Mouse (Mus musculus) adrenal gland (tissue): ENCODE data around the gene Stat5a.

Experiments
- intact Hi-C: fragments of 180-260 bp; cut with DNase I; formaldehyde crosslinking; loops from one replicate; pipeline ENCODE4 v1.15.1; 2025

Stat5a gene

GRCm38 (mm10) chr11:100860198-100861048 lies 1.3 kb downstream of the Stat5a start:
- intact Hi-C loops = no loop called here

DNA sequence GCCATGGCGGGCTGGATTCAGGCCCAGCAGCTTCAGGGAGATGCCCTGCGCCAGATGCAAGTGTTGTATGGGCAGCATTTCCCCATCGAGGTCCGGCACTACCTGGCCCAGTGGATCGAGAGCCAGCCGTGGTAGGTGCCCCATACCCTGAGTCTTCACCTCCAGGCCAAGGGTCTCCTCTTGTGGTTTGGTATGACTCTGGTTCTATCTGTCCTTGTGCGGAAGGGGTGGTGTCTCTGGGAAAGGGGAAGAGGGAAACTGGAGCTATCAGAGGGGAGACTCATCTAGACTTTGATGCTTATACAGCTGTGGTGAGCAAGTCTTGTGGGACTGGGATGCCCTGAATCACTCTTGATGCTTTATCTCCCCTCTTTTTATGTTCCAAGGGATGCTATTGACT lies 2.2 kb downstream of the Stat5a start:
- intact Hi-C loops = no loop called here

DNA sequence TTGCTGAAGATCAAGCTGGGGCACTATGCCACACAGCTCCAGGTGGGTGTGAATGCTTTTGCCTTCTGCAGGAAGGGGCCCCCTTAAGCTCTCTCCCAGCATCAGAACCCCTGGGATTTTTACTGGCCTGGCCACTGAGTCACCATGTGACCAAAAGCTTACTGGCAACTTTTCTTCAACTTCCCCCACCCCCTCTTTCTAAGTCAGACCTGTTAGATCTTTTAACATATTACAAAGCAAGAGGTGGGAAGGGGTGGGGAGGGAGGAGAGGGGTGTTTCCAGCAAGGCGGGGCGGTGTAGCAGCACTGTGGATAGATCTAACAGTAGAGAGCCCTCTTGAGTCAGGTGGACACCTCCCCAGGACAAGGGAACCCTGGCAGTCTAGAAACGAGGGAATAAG lies 2.7 kb downstream of the Stat5a start:
- intact Hi-C loops = no loop called here

DNA sequence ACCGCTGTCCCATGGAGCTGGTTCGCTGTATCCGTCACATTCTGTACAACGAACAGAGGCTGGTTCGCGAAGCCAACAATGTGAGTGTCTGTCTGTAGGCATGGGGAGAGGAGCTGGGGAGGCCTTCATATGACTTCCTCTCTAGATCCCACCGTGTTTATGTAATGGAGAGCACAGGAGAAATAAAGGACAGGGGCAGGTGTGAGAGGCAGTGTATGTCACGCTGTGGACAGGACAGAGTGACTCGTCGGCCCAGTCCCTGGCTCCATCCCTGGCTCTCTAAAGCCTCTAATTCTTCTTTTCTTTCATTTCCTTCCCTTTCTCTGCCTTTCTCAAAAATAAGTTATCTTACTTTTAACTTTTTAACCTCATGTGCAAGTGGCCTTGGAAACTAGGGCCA lies 4.0 kb downstream of the Stat5a start:
- intact Hi-C loops = no loop called here

GRCm38 (mm10) chr11:100865618-100866017 lies 6.5 kb downstream of the Stat5a start:
- intact Hi-C loops = no loop called here

- intact Hi-C loops = no loop called here
Measured at GRCm38 (mm10) chr11:100870256-100870967, 11.3 kb downstream of the Stat5a start.

DNA sequence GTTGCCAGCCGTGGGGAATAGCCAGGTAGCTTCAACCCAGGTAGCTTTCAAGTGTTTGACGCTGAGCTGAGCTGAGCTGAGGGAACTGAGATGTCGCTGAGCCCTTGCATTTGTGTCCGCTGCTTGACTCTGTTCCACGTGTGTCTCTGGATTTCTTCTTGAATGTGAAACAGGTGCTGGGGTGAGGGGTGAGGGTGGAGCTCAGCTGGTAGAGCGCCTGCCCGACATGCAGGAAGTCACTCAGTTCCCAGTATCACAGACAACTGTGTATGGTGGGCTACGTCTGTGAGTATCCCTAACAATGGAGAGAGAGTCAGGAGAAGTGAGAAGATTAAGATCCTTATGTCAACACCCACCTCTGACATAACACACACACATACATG lies 11.8 kb downstream of the Stat5a start:
- intact Hi-C loops = no loop called here

- intact Hi-C loops = no loop called here
Measured at GRCm38 (mm10) chr11:100875761-100876160, 16.6 kb downstream of the Stat5a start.

GRCm38 (mm10) chr11:100879321-100880078 lies 20.3 kb downstream of the Stat5a start:
- intact Hi-C loops = no loop called here

DNA sequence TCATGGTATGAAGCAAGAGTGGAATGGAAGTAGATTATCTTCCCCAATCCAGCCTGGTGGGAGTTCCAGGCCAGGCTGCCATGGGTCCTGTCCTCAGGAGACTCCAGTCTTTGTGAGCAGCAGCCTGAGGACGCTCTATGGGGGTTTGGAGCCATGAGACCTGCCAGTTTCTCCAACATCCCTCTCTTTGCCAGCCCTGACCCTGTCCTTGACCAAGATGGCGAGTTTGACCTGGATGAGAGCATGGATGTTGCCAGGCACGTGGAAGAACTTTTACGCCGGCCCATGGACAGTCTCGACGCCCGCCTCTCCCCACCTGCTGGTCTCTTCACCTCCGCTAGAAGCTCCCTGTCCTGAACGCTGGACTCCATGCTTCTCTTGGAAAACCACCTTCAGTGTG lies 24.5 kb downstream of the Stat5a start:
- intact Hi-C loops = no loop called here

- intact Hi-C loops = no loop called here
Measured at GRCm38 (mm10) chr11:100885472-100885871, 26.3 kb downstream of the Stat5a start.

DNA sequence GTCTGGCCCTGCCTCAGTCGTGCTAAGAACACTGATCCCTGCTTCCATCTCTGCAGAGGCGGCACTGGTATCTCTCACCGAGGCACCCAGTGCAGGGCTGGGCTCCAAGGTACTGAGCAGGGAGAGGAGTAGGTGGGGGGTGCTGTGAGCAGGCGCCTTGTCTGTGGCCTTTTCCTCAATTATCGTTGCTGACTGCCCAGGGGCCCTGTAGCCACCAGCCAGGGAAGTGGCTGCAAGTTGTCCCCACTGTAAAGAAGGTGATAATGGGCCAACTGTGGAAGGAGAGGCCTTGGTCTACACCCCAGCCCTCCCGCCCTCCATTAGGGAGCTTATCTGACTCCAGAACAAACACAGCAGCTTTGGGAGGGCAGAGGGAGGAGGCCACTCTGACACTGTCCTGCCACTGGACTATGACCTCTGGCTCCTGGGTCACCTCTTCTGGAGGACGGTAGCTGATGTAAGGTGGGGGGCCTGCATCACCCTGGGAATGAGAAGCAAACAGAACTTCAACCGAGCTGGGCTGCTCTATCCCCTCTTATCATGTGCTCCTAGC lies 27.1 kb downstream of the Stat5a start:
- intact Hi-C loops = no loop called here

DNA sequence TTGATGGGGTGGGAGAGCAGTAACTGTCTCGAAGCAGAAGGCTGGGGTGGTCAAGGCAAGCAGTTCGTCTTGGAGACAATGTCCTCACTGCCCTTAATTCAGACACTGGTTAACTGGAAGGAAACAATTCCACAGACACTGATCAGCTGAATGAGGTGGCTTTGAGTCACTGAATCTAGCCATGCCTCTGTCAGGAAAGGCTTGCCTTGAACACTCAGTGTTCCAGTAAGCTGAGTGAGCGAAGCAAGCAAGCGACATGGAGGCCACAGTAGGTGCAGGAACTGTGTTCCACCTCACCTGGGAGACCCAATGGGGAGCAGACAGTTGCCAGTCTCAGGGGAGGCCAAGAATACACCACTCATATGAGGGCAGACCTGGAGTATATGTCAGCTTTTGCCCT lies 28.1 kb downstream of the Stat5a start:
- intact Hi-C loops = no loop called here

DNA sequence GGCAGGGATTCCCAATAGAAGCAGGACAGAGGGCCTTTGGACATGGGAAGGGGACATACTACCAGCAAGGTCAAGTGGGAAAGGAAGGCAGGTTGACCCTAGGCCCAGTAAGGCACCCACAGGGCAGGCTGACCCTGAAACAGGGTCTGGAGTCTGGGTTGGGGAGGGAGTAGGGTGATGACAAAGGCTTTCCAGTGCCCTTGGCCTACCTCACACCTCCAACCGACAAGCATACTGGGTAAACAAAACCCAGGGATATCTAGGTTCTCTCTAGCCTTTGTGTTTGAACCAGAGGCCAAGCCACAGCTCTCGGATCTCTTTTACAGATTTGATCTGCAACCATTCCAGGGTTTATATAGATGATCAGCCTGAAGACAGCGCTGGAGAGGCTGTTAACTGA lies 28.6 kb downstream of the Stat5a start:
- intact Hi-C loops = no loop called here

- intact Hi-C loops = no loop called here
Measured at GRCm38 (mm10) chr11:100888348-100888820, 29.2 kb downstream of the Stat5a start.

- intact Hi-C loops = no loop called here
Measured at GRCm38 (mm10) chr11:100890481-100890880, 31.3 kb downstream of the Stat5a start.

DNA sequence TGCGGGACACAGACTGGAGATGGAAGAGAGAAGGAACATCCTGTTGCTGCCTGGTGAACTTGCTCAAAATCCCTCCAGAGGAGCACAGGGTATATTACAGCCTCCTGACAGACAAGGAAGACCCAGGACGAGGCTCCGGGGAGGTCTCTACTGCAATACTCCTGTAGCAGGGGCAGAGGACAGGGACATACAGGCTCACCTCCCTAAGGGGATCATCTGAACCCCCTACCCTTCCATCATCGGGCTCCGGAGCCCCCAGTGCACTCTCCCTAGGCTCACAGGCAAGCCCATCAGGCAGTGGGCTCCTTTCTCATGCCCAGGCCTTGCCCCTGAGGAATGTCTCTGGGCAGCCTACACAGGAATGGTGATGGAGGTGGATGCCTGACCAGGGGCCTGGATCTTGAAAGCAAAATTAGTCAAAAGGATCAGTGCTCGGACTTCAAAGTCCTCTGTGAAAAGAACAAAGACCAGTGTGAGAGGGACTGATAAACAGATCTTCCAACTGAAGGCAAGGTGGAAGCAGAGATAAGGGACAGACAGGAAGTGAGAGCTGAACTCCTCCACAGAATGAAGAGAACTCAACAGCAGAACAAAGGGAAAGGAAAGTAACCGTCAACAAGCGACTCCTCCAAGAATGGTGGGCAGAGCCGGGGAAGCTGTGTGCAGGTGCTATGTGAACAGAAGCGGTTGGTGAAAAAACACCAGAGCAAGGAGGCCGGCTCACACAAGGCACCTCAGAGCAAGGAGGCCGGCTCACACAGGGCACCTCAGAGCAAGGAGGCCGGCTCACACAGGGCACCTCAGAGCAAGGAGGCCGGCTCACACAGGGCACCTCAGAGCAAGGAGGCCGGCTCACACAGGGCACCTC lies 32.3 kb downstream of the Stat5a start:
- intact Hi-C loops = loop anchor here (2.0 kb wide), 2 partner anchors 65 to 175 kb away; no protein-coding TSS in a partner anchor

DNA sequence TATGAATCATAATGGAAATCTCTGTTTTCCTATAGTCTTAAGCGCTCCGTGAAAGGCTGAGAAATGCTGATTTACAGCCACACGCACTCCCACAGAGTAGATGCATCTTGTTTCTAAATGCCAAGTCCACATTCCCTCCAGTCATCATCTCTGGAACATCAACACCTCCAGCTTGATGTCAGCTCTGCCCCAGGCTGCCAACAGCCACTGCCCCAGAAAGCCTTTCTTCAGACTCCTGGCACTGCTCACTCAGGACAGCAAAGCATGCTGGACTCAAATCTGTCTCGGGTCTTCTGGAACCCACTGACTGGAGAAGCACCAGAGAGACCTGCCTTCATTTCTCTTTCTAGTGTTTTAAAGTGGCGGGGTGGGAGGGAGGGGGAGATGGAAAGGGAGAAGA lies 33.3 kb downstream of the Stat5a start:
- intact Hi-C loops = loop anchor here (2.0 kb wide), 2 partner anchors 64 to 174 kb away; no protein-coding TSS in a partner anchor

- intact Hi-C loops = loop anchor here (2.0 kb wide), 2 partner anchors 63 to 173 kb away; no protein-coding TSS in a partner anchor
Measured at GRCm38 (mm10) chr11:100893482-100893881, 34.3 kb downstream of the Stat5a start.
